Mouse (Mus musculus): ENCODE measurements at regions not wholly inside any gene's neighbourhood (a gene's known extent, or its start where the extent isn't known, plus 50 kb on each side); places are given as distances from the start of the nearest gene placed in this dataset.
"Not testable (repeated sequence)": the region's sequence is repeated elsewhere in the genome, so short reads cannot be mapped to it uniquely, and the experiment has no call there.

GRCm38 (mm10) chr13:11030874-11031273 lies 670.2 kb upstream of the Chrm3 start:
- not testable (repeated sequence) for H3K4me3 ChIP-seq (replicated peaks)

GRCm38 (mm10) chr13:11030381-11030780 lies 669.7 kb upstream of the Chrm3 start:
- H3K36me3 ChIP-seq (replicated peaks; ENCODE audit: low read length) = no peaks in the 10 kb centered on the region
- no peak overlapping the region for H3K4me3 ChIP-seq (replicated peaks)
- no peaks in the 10 kb centered on the region for H3K27me3 ChIP-seq (replicated peaks)
- no peaks in the 10 kb centered on the region for H3K4me1 ChIP-seq
- H3K9me3 ChIP-seq = no peaks in the 10 kb centered on the region
- TF ChIP-seq FLI1 (IDR thresholded peaks at IDR 0.05; ENCODE audit: low read length) = no peak
- TF ChIP-seq GATA1 (IDR thresholded peaks at IDR 0.05; ENCODE audit: borderline replicate concordance, low read length) = no peak

More at GRCm38 (mm10) chr13:11030874-11031273, 670.2 kb upstream of the Chrm3 start:
- not testable (repeated sequence) for H3K9me3 ChIP-seq; H3K27me3 ChIP-seq (replicated peaks); H3K4me1 ChIP-seq; H3K36me3 ChIP-seq (replicated peaks; ENCODE audit: low read length)

GRCm38 (mm10) chr13:11025918-11026317 lies 665.3 kb upstream of the Chrm3 start:
- no peaks in the 10 kb centered on the region for H3K4me1 ChIP-seq
- TF ChIP-seq FLI1 (IDR thresholded peaks at IDR 0.05; ENCODE audit: low read length) (no peak), GATA1 (IDR thresholded peaks at IDR 0.05; ENCODE audit: borderline replicate concordance, low read length) (no peak)
- no peaks in the 10 kb centered on the region for H3K27me3 ChIP-seq (replicated peaks)
- H3K4me3 ChIP-seq (replicated peaks) = no peak overlapping the region
- H3K9me3 ChIP-seq = no peaks in the 10 kb centered on the region
- no peaks in the 10 kb centered on the region for H3K36me3 ChIP-seq (replicated peaks; ENCODE audit: low read length)

- H3K9me3 ChIP-seq = no peaks in the 10 kb centered on the region
- no peak overlapping the region for H3K4me3 ChIP-seq (replicated peaks)
- no peaks in the 10 kb centered on the region for H3K36me3 ChIP-seq (replicated peaks; ENCODE audit: low read length)
- H3K4me1 ChIP-seq = no peaks in the 10 kb centered on the region
- TF ChIP-seq FLI1 (IDR thresholded peaks at IDR 0.05; ENCODE audit: low read length) (no peak), GATA1 (IDR thresholded peaks at IDR 0.05; ENCODE audit: borderline replicate concordance, low read length) (no peak)
- no peaks in the 10 kb centered on the region for H3K27me3 ChIP-seq (replicated peaks)
Measured at GRCm38 (mm10) chr13:11024441-11024840, 663.8 kb upstream of the Chrm3 start.

GRCm38 (mm10) chr13:11017584-11017983 lies 656.9 kb upstream of the Chrm3 start:
- H3K4me1 ChIP-seq = no peaks in the 10 kb centered on the region
- no peaks in the 10 kb centered on the region for H3K36me3 ChIP-seq (replicated peaks; ENCODE audit: low read length)
- TF ChIP-seq FLI1 (IDR thresholded peaks at IDR 0.05; ENCODE audit: low read length) (no peak), GATA1 (IDR thresholded peaks at IDR 0.05; ENCODE audit: borderline replicate concordance, low read length) (no peak)
- peaks cover 20% of the 10 kb centered on the region for H3K9me3 ChIP-seq
- no peak overlapping the region for H3K4me3 ChIP-seq (replicated peaks)
- no peaks in the 10 kb centered on the region for H3K27me3 ChIP-seq (replicated peaks)

GRCm38 (mm10) chr13:11005374-11005773 lies 644.7 kb upstream of the Chrm3 start:
- TF ChIP-seq FLI1 (IDR thresholded peaks at IDR 0.05; ENCODE audit: low read length) (no peak), GATA1 (IDR thresholded peaks at IDR 0.05; ENCODE audit: borderline replicate concordance, low read length) (no peak)
- no peaks in the 10 kb centered on the region for H3K4me1 ChIP-seq
- no peaks in the 10 kb centered on the region for H3K9me3 ChIP-seq
- no peaks in the 10 kb centered on the region for H3K27me3 ChIP-seq (replicated peaks)
- H3K36me3 ChIP-seq (replicated peaks; ENCODE audit: low read length) = no peaks in the 10 kb centered on the region
- no peak overlapping the region for H3K4me3 ChIP-seq (replicated peaks)

GRCm38 (mm10) chr13:10991151-10991550 lies 630.5 kb upstream of the Chrm3 start:
- no peak for TF ChIP-seq FLI1 (IDR thresholded peaks at IDR 0.05; ENCODE audit: low read length)
- no peak for TF ChIP-seq GATA1 (IDR thresholded peaks at IDR 0.05; ENCODE audit: borderline replicate concordance, low read length)

GRCm38 (mm10) chr13:10990503-10991025 lies 629.9 kb upstream of the Chrm3 start:
- Histone ChIP-seq H3K9me3 (peaks cover 10% of the 10 kb centered on the region), H3K27me3 (replicated peaks) (no peaks in the 10 kb centered on the region), H3K4me3 (replicated peaks) (no peak overlapping the region), H3K4me1 (no peaks in the 10 kb centered on the region), H3K36me3 (replicated peaks; ENCODE audit: low read length) (no peaks in the 10 kb centered on the region)
- no peak for TF ChIP-seq GATA1 (IDR thresholded peaks at IDR 0.05; ENCODE audit: borderline replicate concordance, low read length)
- TF ChIP-seq FLI1 (IDR thresholded peaks at IDR 0.05; ENCODE audit: low read length) = no peak

More at GRCm38 (mm10) chr13:10991151-10991550, 630.5 kb upstream of the Chrm3 start:
- no peaks in the 10 kb centered on the region for H3K36me3 ChIP-seq (replicated peaks; ENCODE audit: low read length)
- peaks cover 10% of the 10 kb centered on the region for H3K9me3 ChIP-seq
- no peaks in the 10 kb centered on the region for H3K4me1 ChIP-seq
- H3K4me3 ChIP-seq (replicated peaks) = no peak overlapping the region
- H3K27me3 ChIP-seq (replicated peaks) = no peaks in the 10 kb centered on the region

- Histone ChIP-seq H3K4me1 (no peaks in the 10 kb centered on the region), H3K27me3 (replicated peaks) (no peaks in the 10 kb centered on the region), H3K36me3 (replicated peaks; ENCODE audit: low read length) (no peaks in the 10 kb centered on the region), H3K4me3 (replicated peaks) (peak overlapping the region; percentile 66), H3K9me3 (peaks cover 10% of the 10 kb centered on the region)
- TF ChIP-seq FLI1 (IDR thresholded peaks at IDR 0.05; ENCODE audit: low read length) (no peak), GATA1 (IDR thresholded peaks at IDR 0.05; ENCODE audit: borderline replicate concordance, low read length) (no peak)
Measured at GRCm38 (mm10) chr13:10989095-10989814, 628.6 kb upstream of the Chrm3 start.

GRCm38 (mm10) chr13:10983736-10984135 lies 623.1 kb upstream of the Chrm3 start:
- Histone ChIP-seq H3K4me1 (no peaks in the 10 kb centered on the region), H3K9me3 (peaks cover 5% of the 10 kb centered on the region; the same call in 1 of the 2 replicates), H3K36me3 (replicated peaks; ENCODE audit: low read length) (no peaks in the 10 kb centered on the region), H3K4me3 (replicated peaks) (no peak overlapping the region), H3K27me3 (replicated peaks) (no peaks in the 10 kb centered on the region)
- TF ChIP-seq GATA1 (IDR thresholded peaks at IDR 0.05; ENCODE audit: borderline replicate concordance, low read length) (no peak), FLI1 (IDR thresholded peaks at IDR 0.05; ENCODE audit: low read length) (no peak)

Measured in megakaryocyte, embryonic 14.5 days (primary cell).